Mouse (Mus musculus): Measurements from ENCODE around the gene Drosha.
"Not testable (repeated sequence)": the region's sequence is repeated elsewhere in the genome, so short reads cannot be mapped to it uniquely, and the experiment has no call there.

Gene Drosha

DNA sequence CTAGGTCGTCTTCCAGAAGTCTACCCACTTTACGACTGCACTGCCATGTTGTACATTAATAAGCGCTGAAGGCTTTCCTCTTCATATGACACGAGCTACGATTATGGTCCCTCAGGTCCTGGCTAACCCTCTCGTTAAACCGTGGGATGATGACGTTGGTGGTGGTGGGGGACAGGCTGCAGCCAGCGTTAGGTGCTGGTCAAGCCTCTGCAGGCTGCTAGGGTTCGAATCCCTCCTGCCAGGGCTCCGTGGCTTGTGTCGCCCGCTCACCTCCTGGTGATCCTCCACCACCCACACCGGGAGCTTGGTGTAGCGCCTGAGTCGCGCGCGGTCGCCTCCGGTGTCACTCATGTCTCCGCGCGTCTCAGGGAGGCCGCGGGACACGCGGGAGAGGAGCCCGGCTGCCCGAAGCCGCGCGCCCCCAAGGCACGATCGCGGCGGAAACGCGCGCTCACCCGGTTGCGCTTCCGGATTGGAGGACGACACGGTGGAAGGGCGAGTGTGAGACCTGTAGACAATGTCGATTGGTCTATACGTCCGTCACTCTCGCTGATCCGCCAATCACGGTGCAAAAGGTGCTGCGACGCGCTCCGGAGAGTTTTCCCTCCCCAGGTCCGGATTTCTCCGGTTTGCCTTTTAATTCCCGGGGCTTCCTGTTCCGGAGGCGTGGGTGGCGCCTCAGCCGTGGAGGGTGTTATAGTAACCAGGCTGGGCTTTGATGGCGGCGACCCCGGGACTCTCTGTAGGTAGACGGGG lies at the start of gene Drosha, which contains the start of gene 6030458C11Rik:
Gene Drosha (plus strand): TSS at position 619 of the 756 bp plus-strand sequence.
Gene 6030458C11Rik (minus strand): TSS at position 453 of the 756 bp plus-strand sequence.
- peak; percentile 97 for DNase-seq

DNA sequence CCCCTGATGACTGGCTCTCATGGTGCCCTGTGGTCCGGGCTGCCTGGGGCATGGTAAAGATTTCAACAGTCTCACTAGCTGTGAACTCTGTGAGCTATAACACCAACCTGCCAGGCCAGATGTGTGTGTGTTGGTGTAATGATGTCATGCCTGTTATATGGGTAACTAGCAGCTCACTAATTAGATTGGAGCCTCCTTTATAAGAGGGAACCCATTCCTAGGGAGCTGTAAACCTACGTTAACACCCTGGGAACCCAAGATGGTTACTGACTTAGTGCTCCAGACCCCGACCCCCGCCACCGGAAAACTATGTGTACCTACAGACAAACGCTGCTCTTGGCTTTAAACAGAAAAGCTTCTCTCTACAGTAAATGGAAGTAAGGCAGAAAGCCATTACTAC lies 43.3 kb upstream of the Drosha start:
- DNase-seq = no peak

DNA sequence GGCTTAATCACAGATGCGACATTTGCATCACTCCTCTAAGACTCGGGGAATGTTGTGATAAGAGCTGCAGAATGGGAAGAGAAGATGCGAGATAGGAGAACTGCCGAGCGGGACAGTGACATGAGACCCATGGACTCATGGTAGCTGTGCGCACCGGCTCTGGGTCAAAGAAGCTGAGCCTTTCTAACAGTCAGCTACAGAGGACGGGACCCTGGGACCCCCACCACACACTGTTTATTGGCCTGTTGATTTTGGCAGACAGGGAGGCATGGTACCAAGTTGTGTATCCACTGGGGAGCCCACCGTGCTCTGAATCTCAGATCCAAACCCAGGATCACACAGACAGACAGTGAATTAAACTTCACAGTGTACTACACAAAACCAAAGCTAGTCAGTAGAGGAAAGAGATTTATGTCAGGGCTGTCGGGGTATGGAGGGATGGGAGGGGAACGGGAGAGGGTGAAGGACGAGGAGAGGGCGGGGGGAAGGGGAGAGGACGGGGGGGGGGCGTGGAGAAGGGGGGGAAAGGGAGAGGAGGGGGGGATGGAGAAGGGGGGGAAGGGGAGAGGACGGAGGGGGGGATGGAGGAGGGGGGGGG lies 42.8 kb upstream of the Drosha start:
- no peak for DNase-seq

DNA sequence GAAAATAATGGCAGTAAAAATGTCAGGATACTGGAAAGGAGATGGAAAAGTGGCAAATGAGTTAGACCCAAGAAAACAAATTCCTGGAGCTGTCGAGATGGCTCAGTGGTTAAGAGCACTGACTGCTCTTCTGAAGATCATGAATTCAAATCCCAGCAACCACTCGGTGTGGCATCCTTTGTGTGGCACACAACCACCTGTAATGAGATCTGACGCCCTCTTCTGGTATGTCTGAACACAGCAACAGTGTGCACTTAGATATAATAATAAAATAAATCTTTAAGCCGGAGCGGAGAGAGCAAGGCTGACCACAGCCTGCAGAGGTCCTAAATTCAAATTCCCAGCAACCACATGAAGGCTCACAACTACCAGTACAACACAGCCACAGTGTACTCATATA lies 36.1 kb upstream of the Drosha start:
- DNase-seq = no peak

DNA sequence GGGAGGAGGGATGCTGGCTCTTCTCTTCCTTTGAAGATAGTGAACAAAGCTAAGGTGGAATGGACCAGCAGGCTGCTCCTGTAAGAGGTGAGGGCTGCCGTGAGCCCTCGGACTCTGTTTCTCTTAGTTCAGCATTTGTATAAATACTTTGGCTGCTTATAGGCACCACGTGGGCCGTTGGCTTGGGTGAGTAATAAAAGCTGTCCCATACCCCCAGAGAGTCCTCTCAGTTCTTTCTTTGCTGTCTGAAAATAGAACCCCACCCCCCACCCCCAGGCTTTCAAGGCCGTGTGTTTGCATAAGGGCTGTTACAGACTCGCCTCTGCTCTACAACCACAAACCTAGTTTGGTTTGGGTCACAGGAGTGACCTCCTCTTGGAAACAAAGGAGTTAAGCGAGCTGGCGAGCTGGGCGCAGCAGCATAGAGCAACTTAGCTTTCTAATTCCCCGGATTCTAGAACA lies 35.2 kb upstream of the Drosha start:
- no peak for DNase-seq

DNA sequence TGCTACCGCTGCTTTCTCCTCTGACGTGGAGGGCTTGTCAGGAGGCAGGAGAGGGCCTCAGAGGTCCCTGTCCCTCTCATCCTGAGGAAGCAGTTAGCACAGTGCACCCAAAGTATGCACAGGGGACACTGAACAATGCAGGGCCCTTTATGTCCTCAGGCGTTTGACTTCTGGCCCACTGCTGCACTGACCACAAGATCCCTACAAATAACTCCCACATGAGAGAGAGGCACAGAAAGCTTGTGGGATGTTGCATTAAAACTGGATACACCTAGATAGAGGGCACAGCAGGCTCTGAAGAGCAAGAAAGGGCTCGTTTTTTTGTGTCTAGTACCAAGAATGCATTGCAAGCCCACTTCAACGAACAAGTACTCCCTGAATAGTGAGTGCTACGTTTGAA lies 30.3 kb upstream of the Drosha start:
- no peak for DNase-seq

DNA sequence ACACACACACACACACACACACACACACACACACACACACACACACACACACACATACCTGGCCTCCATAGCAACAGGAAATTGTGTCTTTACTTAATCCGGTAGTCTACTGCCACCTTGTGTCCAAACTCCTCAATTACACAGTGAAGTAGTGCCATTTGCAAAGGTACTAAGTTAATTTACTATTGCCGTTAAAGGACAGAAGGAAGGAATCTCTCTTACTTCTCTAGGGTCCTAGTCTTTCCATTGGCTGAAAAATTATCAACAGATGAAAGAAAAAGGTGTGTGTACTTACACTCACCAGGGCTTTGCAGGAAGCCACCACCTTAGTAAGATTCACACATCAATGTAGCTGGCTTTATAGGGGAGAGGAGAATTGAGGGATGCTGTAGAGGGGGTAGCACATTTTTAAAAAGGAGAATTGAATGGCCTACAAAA lies 29.1 kb upstream of the Drosha start:
- peak; percentile 36 for DNase-seq

DNA sequence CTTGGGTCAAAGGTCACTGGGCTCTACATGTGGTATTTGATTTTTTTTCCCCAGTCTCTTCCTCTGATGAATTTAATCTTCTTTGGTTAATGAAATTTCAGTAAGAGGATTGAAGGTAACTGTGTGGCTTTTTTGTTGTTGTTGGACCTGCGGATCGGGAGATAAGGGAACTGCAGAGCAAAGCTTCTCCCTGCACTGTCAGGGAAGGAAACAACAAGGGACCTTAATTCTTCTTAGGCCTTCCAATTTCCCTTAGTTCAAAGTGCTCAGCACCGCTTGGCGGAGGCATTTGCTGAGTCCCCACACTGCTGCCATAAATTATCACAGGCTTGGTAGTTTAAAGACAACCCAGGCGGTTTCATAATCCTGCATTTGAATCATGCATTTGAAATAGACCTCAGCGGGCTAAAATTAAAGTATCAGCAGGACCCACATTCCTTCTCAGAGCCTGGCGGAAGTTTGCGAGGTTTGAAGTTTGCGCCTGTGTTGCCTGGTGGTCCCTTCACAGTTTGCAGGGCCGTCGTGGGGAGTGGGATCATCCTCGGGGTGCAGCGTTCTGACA lies 28.6 kb upstream of the Drosha start:
- DNase-seq = no peak

DNA sequence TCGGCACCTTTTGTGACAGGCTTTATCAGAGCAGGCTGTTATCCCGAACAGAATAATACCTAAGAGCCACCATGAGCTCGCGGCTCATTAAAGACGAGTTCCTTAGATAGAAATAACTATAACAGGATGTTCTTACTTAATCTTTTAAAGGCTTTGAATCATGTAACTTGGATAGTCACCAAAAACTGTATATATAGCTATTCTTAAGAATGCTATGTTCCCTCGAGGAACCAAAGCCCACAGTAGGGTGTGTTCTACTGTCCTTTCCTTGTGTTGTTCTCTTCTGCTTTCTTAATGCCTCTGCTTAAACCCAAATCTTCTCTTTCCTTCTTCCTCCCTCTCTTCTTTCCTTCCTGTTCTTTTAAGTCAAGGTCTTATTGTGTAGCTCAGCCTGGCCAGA lies 26.6 kb upstream of the Drosha start:
- no peak for DNase-seq

DNA sequence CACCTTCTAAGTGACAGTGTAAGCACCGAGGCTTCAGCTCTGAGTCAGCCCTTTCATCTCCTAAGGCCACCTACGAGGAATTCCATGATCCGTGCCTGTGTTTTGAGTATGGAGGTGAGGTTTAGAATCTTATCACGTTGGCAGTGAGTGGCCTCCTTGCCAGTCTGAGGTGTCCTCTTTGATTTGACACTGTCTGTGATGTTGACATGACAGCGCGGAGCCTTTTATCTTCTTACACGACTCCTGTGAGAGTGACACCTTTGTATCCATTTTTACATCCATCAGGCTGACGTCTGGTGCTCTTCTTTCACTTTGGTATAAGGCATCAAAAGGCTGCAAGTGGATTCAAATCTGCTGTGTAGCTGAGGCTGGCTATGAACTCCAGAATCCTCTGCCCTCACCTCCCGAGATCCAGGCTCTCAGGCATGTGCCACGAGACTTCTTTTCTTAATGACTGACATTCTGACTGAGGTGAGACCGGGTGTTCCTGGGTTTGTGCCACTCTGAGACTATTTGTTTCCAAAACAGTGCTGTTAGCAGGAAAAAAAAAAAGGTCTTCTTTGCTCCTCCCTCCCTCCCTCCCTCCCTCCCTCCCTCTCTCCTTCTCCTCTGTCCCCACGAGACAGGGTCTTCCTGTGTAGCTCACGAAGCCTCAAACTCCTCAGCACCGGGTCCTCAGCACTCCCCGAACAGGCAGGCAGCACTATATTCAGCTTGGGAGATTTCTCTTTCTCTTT lies 24.0 kb upstream of the Drosha start:
- DNase-seq = no peak

DNA sequence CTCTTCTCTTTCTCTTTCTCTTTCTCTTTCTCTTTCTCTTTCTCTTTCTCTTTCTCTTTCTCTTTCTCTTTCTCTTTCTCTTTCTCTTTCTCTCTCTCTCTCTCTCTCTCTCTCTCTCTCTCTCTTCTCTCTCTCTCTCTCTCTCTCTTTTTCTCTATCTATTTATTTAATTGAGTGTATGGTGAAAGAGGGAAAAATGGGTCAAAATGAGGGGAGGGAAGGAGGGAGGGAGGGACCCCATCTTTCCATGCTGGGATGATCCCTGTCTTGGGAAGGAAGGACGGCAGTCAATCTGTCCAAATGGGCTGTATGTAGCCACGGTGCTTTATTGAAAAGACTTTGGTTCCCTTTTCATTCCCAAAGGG lies 23.5 kb upstream of the Drosha start:
- DNase-seq = not testable (repeated sequence)

DNA sequence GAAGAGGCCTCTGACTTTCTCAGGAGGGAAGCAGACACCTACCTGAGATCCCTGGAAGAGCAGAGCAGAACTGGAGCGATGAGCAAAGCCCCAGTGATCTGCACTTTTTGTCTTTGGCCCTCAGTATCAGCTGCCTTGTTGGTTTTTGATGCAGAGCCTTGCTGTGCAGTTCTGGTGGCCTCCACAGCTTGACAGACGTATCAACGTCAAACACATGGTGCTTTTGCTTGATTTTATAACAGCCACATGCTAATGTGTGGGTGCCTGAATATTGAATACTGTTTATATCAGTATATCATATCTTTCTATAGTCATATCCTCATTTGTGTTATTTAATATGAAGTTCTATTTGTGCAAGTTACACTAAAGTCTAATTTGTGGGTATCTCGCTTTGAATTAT lies 19.5 kb upstream of the Drosha start:
- no peak for DNase-seq

DNA sequence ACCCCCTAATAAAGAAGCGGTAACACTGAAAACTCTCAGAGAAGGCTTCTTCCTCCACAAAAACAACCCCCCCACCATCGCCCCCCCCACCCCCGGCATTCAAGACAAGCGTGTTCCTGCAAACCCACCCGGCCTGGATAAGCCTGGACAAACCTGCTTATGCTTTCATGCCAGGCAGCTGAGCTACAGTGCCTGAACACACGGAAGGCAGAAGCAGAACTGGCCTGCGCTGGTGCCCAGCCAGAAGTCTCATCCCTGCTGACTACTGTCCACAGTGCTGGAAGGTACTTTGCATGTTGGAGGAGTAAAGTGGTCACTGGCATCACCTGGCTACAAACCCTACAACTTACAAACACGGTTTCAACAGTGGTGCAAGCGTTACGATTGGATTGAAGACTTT lies 17.5 kb upstream of the Drosha start:
- DNase-seq = no peak

DNA sequence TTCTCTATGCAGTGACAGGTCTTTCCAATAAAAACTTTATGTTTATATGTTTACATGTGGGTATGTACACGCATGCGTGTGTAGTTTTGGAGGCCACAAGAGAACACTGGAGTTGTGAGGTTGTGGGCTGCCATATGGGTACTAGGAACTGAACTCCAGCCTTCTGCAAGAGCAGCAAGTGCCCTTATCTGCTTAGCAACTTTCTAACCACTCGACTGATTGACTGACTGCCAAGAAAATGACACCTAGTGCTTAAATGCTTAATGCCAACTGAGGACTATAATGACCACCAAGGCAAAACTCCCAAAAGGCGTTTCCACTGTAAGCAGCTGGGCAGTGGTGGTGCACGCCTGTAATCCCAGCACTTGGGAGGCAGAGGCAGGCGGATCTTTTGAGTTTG lies 15.3 kb upstream of the Drosha start:
- DNase-seq = no peak

DNA sequence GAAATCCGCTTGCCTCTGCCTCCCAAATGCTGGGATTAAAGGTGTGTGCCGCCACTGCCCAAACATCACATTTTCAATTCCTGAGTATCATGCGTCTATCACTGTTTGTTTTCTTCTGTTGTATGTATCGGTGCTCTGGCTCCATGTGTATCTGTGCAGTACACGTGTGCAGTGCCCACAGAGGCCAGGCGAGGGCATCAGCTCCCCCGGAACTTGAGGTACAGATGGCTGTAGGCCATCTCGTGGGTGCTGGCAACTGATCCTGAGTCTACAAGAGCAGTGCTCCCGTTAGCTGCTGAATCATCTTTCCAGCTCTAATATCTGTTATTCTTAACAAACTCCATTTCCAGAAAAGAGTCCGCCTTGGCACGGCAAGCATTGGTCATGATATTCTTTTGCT lies 12.0 kb upstream of the Drosha start:
- DNase-seq = no peak

DNA sequence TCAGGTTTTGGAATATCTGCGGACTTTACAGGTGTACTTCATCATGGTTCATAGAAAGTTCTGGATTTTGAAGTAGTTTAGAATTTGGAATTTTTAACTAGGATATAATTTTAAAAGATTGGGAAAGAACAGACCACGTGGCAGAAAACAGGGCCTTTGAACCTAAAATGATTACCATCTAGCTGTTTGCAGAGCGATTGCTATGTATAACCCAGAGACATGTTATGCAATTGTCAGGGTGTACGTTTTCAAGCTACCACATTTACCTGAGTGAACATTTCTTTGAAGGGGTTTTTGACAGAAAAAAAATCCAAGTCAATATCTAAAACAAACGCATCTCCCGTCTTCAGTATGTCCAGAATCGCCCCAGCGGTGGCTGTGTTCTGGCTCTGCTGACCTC lies 7.0 kb upstream of the Drosha start:
- no peak for DNase-seq

DNA sequence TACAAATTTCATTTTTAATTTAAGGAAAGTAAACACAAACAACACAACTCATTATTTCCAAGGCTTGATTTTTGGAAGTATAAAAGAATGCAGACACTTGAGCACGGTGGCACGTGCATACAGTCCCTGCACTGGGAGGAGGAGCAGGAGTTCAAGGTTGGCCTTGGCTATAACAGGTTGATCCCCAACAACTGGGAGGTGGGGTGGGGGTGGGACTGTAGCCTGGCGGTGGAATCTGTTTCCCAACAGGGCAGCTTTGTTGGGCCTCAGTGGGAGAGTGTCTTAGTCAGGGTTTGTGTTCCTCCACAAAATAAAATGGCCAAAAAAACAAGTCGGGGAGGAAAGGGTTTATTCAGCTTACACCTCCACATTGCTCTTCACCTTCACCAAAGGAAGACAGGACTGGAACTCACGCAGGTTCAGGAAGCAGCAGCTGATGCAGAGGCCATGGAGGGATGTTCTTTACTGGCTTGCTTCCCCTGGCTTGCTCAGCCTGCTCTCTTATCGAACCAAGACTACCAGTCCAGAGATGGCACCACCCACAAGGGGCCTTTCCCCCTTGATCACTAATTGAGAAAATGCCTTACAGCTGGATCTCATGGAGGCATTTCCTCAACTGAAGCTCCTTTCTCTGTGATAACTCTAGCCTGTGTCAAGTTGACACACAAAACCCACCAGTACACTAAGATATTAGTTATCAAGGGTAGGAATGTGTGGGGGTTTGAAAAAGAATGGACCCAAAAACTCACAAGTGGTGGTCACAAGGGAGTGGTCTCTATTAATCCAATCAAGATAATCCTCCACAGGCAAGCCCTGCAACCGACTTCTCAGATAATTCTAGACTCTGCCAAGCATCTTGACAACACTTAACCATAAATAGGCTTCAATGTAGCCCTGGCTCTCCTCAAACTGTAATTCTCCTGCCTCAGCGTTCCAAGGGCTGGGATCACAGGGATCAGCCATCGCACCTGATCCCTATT lies 1.9 kb upstream of the Drosha start:
- DNase-seq = no peak

DNA sequence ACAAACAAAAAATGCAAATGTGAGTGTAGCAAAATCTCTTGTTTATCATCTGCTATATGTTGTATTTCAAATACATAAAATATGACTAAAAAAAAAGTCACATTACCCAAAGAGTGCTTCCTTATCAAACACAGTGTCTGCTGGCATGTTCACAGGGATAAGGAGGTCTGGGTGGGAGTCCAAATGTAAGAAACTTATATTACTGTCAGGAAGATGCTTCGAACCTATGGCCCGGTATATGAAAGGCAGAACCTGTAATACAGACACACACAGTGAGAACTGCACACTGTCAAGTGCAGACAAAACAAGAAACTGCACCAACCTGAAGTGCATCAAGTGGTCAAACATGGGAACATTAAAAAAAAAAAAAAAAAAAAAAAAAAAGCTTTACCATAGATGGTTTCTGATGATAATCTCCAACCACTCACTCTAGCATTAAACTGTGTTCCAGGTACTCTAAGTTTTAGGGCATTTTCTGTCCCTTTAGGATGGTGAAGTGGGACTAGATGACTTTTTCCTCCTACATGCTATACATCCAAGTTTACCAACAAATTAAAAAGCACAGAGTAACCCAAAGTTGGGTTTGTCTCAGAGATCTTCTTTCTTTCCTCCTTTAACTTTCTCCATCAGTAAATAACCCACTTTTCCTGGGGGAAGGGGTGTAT lies 1.0 kb upstream of the Drosha start:
- DNase-seq = no peak

DNA sequence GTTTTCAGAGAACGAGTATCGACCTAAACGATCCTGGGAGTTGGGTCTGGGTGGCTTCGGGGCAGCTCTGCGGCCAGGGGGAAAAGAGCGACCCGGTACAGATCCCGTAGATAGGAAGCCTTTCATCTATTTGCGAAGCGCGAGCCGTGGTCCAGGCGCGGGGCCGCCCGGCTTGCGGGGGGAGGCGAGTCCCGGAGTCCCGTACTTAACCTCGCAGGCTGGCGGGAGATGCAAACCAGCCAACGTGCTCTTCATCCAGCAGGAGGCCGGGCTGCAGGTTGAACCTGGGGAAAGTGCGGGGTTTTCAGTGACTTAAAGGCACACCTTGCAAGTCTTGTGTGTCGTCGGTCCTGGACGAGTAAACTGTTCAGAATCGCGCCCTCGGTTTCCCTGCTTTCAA lies 350 bp downstream of the Drosha start:
- no peak for DNase-seq

DNA sequence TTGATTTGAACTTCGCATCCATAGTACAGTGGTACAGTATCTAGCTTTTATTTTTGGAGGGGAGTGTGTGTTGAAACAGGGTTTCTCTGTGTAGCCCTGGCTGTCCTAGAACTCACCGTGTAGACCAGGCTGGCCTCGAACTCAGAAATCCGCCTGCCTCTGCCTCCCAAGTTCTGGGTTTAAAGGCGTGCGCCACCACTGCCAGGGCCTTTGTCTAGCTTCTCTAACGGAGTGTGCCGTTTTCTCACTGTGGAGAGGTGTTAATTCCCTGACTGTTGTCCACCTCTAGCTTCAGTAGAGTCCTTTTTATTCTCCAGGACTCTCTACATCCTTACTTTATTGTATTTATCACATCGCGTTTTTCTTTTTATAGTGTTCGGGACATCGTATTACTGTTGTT lies 793 bp downstream of the Drosha start:
- no peak for DNase-seq

DNA sequence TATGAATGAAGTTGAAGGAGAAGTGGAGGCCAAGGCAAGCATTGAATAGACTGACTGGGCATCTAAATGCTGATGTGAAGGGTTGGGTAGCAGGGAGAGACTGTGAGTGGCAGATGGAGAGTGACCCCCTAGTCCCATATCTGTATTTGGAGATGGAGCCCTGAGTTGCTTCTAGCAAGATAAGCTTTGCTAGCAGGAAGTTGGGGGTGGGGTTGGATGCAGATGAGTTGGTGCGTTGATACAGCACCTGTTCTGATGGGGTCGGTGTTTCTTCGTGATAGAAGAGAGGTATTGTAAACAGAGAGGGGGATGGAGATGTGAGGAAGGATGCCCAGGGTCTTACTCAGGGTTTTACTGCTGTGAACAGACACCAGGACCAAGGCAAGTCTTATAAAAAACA lies 5.3 kb downstream of the Drosha start:
- DNase-seq = no peak

DNA sequence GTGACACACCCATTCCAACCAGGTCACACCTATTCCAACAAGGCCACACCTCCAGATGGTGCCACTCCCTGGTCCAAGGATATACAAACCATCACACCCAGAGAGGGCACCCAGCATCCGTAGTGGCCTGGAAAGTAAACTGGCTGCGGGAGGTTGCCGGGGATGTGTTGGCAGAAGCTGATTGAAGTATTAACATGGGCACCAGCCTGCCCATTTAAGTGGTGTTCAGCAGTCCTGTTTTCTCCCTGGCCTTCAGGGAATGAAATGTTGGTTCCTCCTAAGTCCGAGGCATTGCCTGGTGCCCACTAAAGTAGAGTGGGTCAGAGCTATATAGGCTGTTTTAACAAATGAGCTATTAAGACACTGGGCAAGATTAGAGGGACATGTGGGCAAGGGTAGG lies 8.0 kb downstream of the Drosha start:
- no peak for DNase-seq

Measured in right cerebral cortex, postnatal 14 days (tissue).